Comparison of ENCODE assay signal across 14 mouse cellular contexts in genomic region chr12:112952926-112953565, GRCm38 (mm10). TPM values are rescaled to one million over a fixed set of nuclear protein-coding genes. Genes with fewer than 3 reads are reported as not detected.
A peak's percentile ranks its signal among the peaks of the same experiment; 100 is the strongest.
DNase-seq lines count a peak whose midpoint lies in the region; ATAC-seq and TF ChIP-seq lines count a peak whose summit lies in the region.
"Had no signal": no experiment of that assay in that cellular context is flagged by ENCODE, and none has a peak within 500 bp of the region (broad histone marks: within the 10 kb centered on the region; RNA-seq: fewer than 3 reads in every experiment).

No protein-coding gene starts in this region.

- no peak overlapping the region for H3K4me3 ChIP-seq in heart, embryonic 12.5 days
- no peak overlapping the region for H3K4me3 ChIP-seq in kidney, embryonic 15.5 days (replicated peaks)
- no peak overlapping the region for H3K4me3 ChIP-seq in stomach, postnatal 0 days (ENCODE audit: low read depth, low read length)
- H3K4me3 ChIP-seq: midbrain, embryonic 12.5 days had no signal

- H3K27me3 ChIP-seq in heart, embryonic 12.5 days (replicated peaks): peaks cover 4% of the 10 kb centered on the region; the same call in 1 of the 2 replicates
- H3K27me3 ChIP-seq in kidney, embryonic 15.5 days: no peaks in the 10 kb centered on the region
- no peaks in the 10 kb centered on the region for H3K27me3 ChIP-seq in stomach, postnatal 0 days (ENCODE audit: control insufficient read depth, insufficient read depth, low read length)
- H3K27me3 ChIP-seq: midbrain, embryonic 12.5 days had no signal

- ATAC-seq in heart, embryonic 12.5 days (ENCODE audit: insufficient number of reproducible peaks, low FRiP score): no peak
- no peak for ATAC-seq in kidney, embryonic 15.5 days (replicated peaks; ENCODE audit: low FRiP score)
- peak; percentile 19; the same call in 1 of the 2 replicates for ATAC-seq in stomach, postnatal 0 days (ENCODE audit: low FRiP score, low TSS enrichment)
- ATAC-seq: activated CD4-positive, CD25-positive, alpha-beta regulatory T cell, adult 4 months; forebrain, postnatal 0 days; inflammation-experienced regulatory T-cells, adult 6 months had no signal

- TF ChIP-seq EP300 in stomach, postnatal 0 days (optimal IDR thresholded peaks at IDR 0.05): no peak

- no peak for TF ChIP-seq CTCF in stomach, postnatal 0 days (IDR thresholded peaks at IDR 0.05; ENCODE audit: low read depth)

- 45% methylated on average over 3 of the region's 3 CpGs for WGBS in heart, embryonic 12.5 days
- WGBS in kidney, embryonic 15.5 days: 78% methylated on average over 3 of the region's 3 CpGs
- 67% methylated on average over 3 of the region's 3 CpGs for WGBS in stomach, postnatal 0 days

- no peaks in the 10 kb centered on the region for H3K9me3 ChIP-seq in heart, embryonic 12.5 days (replicated peaks)
- no peaks in the 10 kb centered on the region for H3K9me3 ChIP-seq in kidney, embryonic 15.5 days (replicated peaks)
- no peaks in the 10 kb centered on the region for H3K9me3 ChIP-seq in stomach, postnatal 0 days (ENCODE audit: control insufficient read depth, low read length)
- H3K9me3 ChIP-seq: midbrain, embryonic 12.5 days had no signal

- peak overlapping the region; percentile 39; the same call in 1 of the 2 replicates for H3K27ac ChIP-seq in heart, embryonic 12.5 days (ENCODE audit: poor library complexity, severe bottlenecking)
- H3K27ac ChIP-seq in kidney, embryonic 15.5 days: peak overlapping the region; percentile 48; the same call in 1 of the 2 replicates
- peak overlapping the region; percentile 70 for H3K27ac ChIP-seq in stomach, postnatal 0 days (replicated peaks)
- H3K27ac ChIP-seq: midbrain, embryonic 12.5 days had no signal

- no peak overlapping the region for H3K9ac ChIP-seq in heart, embryonic 12.5 days
- H3K9ac ChIP-seq in kidney, embryonic 15.5 days: no peak overlapping the region
- H3K9ac ChIP-seq in stomach, postnatal 0 days (ENCODE audit: low read length): no peak overlapping the region
- H3K9ac ChIP-seq: forebrain, postnatal 0 days; midbrain, embryonic 12.5 days had no signal

- peaks cover 47% of the 10 kb centered on the region for H3K4me1 ChIP-seq in heart, embryonic 12.5 days (replicated peaks)
- H3K4me1 ChIP-seq in kidney, embryonic 15.5 days: peaks cover 39% of the 10 kb centered on the region
- H3K4me1 ChIP-seq in stomach, postnatal 0 days (replicated peaks; ENCODE audit: control insufficient read depth, insufficient read depth): 0 out of 2 replicates have a peak, but pooled peaks cover 6% of the 10 kb centered on the region

- DNase-seq in heart, postnatal 25 days (ENCODE audit: low spot score): no peak
- DNase-seq in kidney, postnatal 36 days: no peak
- DNase-seq in right cerebral cortex, postnatal 4 days: peak; percentile 22
- no peak for DNase-seq in right cerebral cortex, postnatal 25 days
- DNase-seq in stomach, postnatal 0 days (ENCODE audit: low spot score): peak; percentile 47
- DNase-seq: forebrain, postnatal 0 days; gastrocnemius, postnatal 14 days; right cerebral cortex, postnatal 14 days; thymus, postnatal 14 days had no signal

- H3K36me3 ChIP-seq in heart, embryonic 12.5 days: peaks cover 4% of the 10 kb centered on the region; the same call in 1 of the 2 replicates
- H3K36me3 ChIP-seq in kidney, embryonic 15.5 days: peaks cover 17% of the 10 kb centered on the region; the same call in 1 of the 2 replicates
- no peaks in the 10 kb centered on the region for H3K36me3 ChIP-seq in stomach, postnatal 0 days (ENCODE audit: control insufficient read depth, insufficient read depth, low read length)
- H3K36me3 ChIP-seq: midbrain, embryonic 12.5 days had no signal

- peak overlapping the region; percentile 0; the same call in 1 of the 2 replicates for H3K4me2 ChIP-seq in heart, embryonic 12.5 days
- no peak overlapping the region for H3K4me2 ChIP-seq in kidney, embryonic 15.5 days
- no peak overlapping the region for H3K4me2 ChIP-seq in stomach, postnatal 0 days (replicated peaks; ENCODE audit: low read depth)
- H3K4me2 ChIP-seq: midbrain, embryonic 12.5 days had no signal

- intact Hi-C loops in heart, postnatal 25 days (cut with DNase I): no loop called here

RNA-seq across cellular contexts. Expression of gene Nudt14, which starts 11.1 kb away (rescaled TPM):
- polyA plus RNA-seq in heart, embryonic 12.5 days (2016; fragmentation: Nextera tagmentation; extraction: Ambion mirVana): 38.3 and 41.7 TPM in 2 replicates
- 1 to 10 TPM; 4.4 to 5.7 TPM for total RNA-seq in heart, postnatal 25 days (2021)
- polyA plus RNA-seq in kidney, embryonic 15.5 days (2015; fragmentation: Nextera tagmentation; extraction: Ambion mirVana): 87.5 and 88.5 TPM in 2 replicates
- 78.6 and 82.7 TPM in 2 replicates for polyA plus RNA-seq in stomach, postnatal 0 days (2015; fragmentation: Nextera tagmentation; extraction: Ambion mirVana)

RNA-seq across cellular contexts. Expression of gene Btbd6, which starts 23.2 kb away (rescaled TPM):
- 22.4 and 23.0 TPM in 2 replicates for polyA plus RNA-seq in heart, embryonic 12.5 days (2016; fragmentation: Nextera tagmentation; extraction: Ambion mirVana)
- total RNA-seq in heart, postnatal 25 days (2021): 10 to 100 TPM; 21.0 to 21.9 TPM
- 24.7 and 25.3 TPM in 2 replicates for polyA plus RNA-seq in kidney, embryonic 15.5 days (2015; fragmentation: Nextera tagmentation; extraction: Ambion mirVana)
- polyA plus RNA-seq in stomach, postnatal 0 days (2015; fragmentation: Nextera tagmentation; extraction: Ambion mirVana): 17.1 and 19.7 TPM in 2 replicates

RNA-seq across cellular contexts. Expression of gene Jag2, which starts 23.5 kb away (rescaled TPM):
- 2.6 TPM in 2 replicates for polyA plus RNA-seq in heart, embryonic 12.5 days (2016; fragmentation: Nextera tagmentation; extraction: Ambion mirVana)
- 10 to 100 TPM; 22.4 to 34.7 TPM for total RNA-seq in heart, postnatal 25 days (2021)
- polyA plus RNA-seq in kidney, embryonic 15.5 days (2015; fragmentation: Nextera tagmentation; extraction: Ambion mirVana): 3.0 and 3.5 TPM in 2 replicates
- 3.2 and 4.5 TPM in 2 replicates for polyA plus RNA-seq in stomach, postnatal 0 days (2015; fragmentation: Nextera tagmentation; extraction: Ambion mirVana)

RNA-seq across cellular contexts. Expression of gene Brf1, which starts 47.5 kb away (rescaled TPM):
- 40.3 and 42.9 TPM in 2 replicates for polyA plus RNA-seq in heart, embryonic 12.5 days (2016; fragmentation: Nextera tagmentation; extraction: Ambion mirVana)
- total RNA-seq in heart, postnatal 25 days (2021): 10 to 100 TPM; 23.5 to 25.1 TPM
- polyA plus RNA-seq in kidney, embryonic 15.5 days (2015; fragmentation: Nextera tagmentation; extraction: Ambion mirVana): 62.4 and 70.4 TPM in 2 replicates
- polyA plus RNA-seq in stomach, postnatal 0 days (2015; fragmentation: Nextera tagmentation; extraction: Ambion mirVana): 22.3 and 27.6 TPM in 2 replicates

Comparison
In these comparisons a context has a peak if more than half of its experiments do, and no peak if none do; other contexts are left out.
1. DNase-seq: peak in right cerebral cortex, postnatal 4 days (single experiment) and stomach, postnatal 0 days (single experiment); none in heart, postnatal 25 days (single experiment), kidney, postnatal 36 days (0 of 2) and right cerebral cortex, postnatal 25 days (single experiment).
2. Peak in every context shown above with its lines, with median percentiles within 50 percentile points of each other: H3K27ac ChIP-seq.